Mouse (Mus musculus): ENCODE measurements around the gene Klf4. TPM values are rescaled to one million over a fixed set of nuclear protein-coding genes. Genes with fewer than 3 reads are reported as not detected.

Klf4 gene
- polyA plus RNA-seq, 1 experiment from 2014 or later: 1.5 TPM

Other genes with a start within 250 kb of the Klf4 start
- 83.7 and 91.2 TPM in 2 replicates for gene Rad23b, start 182.4 kb downstream of the Klf4 start, polyA plus RNA-seq (2016; fragmentation: Nextera tagmentation; extraction: Ambion mirVana)